Mouse (Mus musculus): ENCODE results near the gene Cpped1.

- TF ChIP-seq IRF4 (IDR thresholded peaks at IDR 0.05; ENCODE audit: low read depth, low read length) (no peak), POLR2A (IDR thresholded peaks at IDR 0.05; ENCODE audit: low read depth, low read length) (no peak), ETS1 (conservative IDR thresholded peaks at IDR 0.05; ENCODE audit: low read depth, low read length) (no peak), E2F4 (IDR thresholded peaks at IDR 0.05; ENCODE audit: insufficient replicate concordance, low read depth, low read length) (no peak), CTCF (conservative IDR thresholded peaks at IDR 0.05 in 1 of 2, IDR thresholded peaks at IDR 0.05 in 1 of 2; ENCODE audit: low read depth in 2 of 2, low read length in 2 of 2) (no peak), MYC (IDR thresholded peaks at IDR 0.05; ENCODE audit: low read depth, low read length) (no peak), EP300 (IDR thresholded peaks at IDR 0.05; ENCODE audit: low read length) (no peak), JUN (IDR thresholded peaks at IDR 0.05; ENCODE audit: insufficient read depth, low read depth, low read length) (no peak), BHLHE40 (IDR thresholded peaks at IDR 0.05; ENCODE audit: low read depth, low read length) (no peak), NELFE (IDR thresholded peaks at IDR 0.05; ENCODE audit: low read depth, low read length) (no peak), USF1 (IDR thresholded peaks at IDR 0.05; ENCODE audit: low read depth, low read length) (no peak), ZC3H11A (IDR thresholded peaks at IDR 0.05; ENCODE audit: low read depth, low read length) (no peak), POLR2AphosphoS2 (IDR thresholded peaks at IDR 0.05; ENCODE audit: low read depth, low read length) (no peak)
Measured at GRCm38 (mm10) chr16:11879196-11879595, 30.0 kb downstream of the Cpped1 start.

All from CH12.LX (cell line).